Mouse (Mus musculus): ENCODE results near the gene Fam53a.

Fam53a gene

GRCm38 (mm10) chr5:33629301-33629987 is at the start of gene Fam53a, which contains the start of gene Gm9903:
TSS of gene Fam53a (minus strand) at chr5:33629635.
TSS of gene Gm9903 (plus strand) at chr5:33629925.
- peak; percentile 100 for DNase-seq

DNA sequence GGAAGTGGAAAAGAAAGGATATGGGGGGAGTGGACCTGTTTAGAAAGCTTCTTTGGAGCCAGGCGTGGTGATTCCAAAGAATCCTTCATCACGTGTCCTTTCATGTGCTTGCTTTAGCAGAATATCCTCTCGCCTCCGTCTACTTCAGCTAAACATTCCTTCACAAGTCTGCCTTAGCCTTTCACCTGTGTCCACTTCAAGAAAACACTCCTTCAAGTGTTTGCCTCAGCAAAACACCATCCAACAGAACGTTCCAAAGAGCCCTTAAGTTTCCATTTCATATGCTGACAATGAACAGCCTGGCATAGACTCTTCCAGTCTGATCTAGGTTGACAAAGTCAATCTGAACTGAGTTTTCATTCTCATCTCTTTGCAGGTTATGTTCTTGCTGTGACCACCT is 48.8 kb upstream of the Fam53a start:
- no peak for DNase-seq

DNA sequence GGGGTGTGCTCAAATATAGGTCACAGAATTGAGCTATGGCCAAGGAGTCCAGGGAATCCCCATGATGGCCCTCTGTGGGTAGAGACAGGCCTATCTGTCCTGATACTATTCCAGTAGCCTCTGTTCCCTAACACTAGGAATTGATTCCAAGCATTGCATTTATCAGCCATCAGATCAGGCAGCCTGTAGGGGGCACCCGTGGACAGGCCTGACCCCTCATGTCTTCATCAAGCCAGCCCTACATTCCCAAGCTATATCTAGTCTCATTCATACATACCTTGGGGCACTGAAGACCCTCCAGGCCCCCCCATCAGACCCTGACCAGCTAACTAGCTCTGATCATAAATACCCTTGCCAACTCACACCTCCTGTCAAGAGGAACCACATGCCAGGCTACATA is 46.5 kb upstream of the Fam53a start:
- peak; percentile 74 for DNase-seq

GRCm38 (mm10) chr5:33674439-33674838 is 45.0 kb upstream of the Fam53a start:
- DNase-seq = no peak

DNA sequence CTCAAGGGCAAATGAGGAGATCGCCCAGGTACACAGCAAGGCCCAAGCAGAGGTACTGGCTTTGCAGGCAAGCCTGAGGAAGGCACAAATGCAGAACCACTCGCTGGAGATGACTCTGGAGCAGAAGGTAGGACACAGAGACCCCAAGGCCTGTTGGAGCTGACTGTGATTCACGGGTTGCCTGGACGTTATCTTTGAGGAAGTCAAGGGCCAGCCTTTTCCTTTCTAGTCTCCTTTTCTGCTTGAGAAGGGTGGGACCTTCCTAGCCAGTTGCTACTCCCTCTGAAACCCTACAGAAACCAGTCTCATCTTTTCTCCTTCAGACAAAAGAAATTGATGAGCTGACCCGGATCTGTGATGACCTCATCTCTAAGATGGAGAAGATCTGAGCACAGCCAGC is 42.2 kb upstream of the Fam53a start:
- no peak for DNase-seq

GRCm38 (mm10) chr5:33668223-33668622 is 38.8 kb upstream of the Fam53a start:
- DNase-seq = peak; percentile 39

DNA sequence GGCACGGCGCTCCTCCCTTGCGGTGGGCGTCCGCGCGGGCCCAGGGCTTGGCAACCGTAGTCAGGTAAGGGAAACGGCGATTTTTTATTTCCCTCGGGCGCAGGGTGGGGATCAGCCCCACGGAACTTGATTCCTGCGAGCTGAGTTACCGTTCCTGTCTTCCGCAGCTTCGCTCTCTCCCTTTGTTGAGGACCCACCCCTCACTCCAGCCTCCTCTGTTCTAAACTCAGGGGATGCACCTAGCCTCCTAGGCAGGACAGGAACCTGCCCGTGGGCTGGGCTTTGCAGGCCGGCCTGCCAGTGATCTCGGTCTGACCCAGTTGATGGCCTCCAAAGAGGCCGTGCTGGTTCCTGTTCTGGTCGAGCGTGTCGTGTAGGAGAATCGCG is 29.2 kb upstream of the Fam53a start:
- peak; percentile 26 for DNase-seq

- DNase-seq = peak; percentile 99
These were observed 28.6 kb upstream of the Fam53a start, which contains the start of the genes Tacc3 and Tmem129 for GRCm38 (mm10) chr5:33657787-33658663. TSS of gene Tacc3 (plus strand) at chr5:33658128. TSS of gene Tmem129 (minus strand) at chr5:33658416.

GRCm38 (mm10) chr5:33657251-33657786 is 27.9 kb upstream of the Fam53a start:
- DNase-seq = no peak

GRCm38 (mm10) chr5:33656739-33657138 is 27.3 kb upstream of the Fam53a start:
- DNase-seq = no peak

DNA sequence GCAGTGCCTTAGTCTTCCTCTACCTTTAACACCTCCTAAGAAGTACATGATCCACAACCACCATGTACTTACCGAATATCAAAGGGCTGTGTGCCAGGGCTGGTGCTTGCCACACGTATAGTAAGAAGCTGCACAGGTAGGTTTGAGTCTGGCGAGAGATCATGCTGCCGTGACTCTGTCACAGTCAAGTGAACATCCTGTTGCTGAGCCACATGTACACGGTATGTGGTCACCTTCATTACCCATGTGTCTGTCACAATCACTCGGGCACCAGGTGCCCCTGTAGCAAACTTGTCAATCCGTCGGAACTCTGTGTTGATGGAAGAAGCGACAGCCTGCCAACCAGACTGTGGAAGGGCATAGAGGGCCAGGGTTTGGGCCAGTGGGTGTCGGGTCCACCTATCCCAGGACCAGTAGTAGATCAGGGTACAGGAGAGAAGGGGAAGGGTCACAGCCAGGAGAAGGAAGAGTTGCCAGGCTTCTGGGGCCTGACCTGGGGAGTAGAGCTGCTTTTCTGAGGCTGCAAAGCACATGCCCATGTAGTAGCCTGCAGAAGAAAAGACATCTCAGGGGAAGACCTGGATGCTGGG is 25.9 kb upstream of the Fam53a start:
- no peak for DNase-seq

DNA sequence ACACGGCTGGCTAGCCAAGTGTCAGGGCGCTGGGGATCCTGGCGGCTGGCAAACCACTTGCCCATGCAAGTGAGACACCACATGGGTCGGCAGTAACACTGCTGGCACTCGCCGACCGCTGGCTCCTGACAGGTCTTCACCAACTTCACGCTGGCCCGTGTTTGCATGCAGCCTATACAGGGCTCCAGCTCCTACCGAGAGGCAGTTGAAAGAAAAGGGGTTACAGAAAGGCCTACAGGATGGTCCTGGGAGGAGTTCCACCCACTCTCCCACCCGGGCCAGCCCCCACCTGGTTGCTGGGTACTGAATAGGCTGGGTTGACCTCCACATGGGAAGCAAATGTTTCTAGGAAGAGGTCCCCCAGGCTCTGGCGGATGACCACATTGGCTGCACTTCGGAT is 25.0 kb upstream of the Fam53a start:
- no peak for DNase-seq

GRCm38 (mm10) chr5:33652783-33653173 is 23.3 kb upstream of the Fam53a start:
- no peak for DNase-seq

GRCm38 (mm10) chr5:33651921-33652782 is 22.7 kb upstream of the Fam53a start, which contains the start of gene Slbp:
TSS of gene Slbp (minus strand) at chr5:33652574.
- peak; percentile 98 for DNase-seq

GRCm38 (mm10) chr5:33651541-33651920 is 22.1 kb upstream of the Fam53a start:
- DNase-seq = no peak

DNA sequence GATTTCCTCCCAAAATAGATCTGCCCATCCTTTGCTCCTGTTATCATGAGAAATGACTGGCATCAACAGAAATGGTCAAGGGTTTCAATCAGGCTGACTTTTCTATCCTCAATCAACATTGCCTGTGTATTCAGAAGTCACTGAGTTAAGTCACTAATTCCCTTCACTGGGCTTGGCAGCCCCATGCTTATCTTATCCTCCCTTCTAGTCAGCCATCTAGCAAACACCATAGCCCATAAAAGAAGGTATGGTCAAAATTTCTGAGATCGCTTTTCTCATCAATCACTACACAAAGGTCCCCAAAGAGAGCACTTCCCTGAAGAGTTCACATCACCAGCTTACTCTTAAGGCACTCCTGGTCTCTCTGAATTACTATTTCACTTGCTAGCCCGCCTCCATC is 21.6 kb upstream of the Fam53a start:
- no peak for DNase-seq

GRCm38 (mm10) chr5:33640652-33641051 is 11.2 kb upstream of the Fam53a start:
- DNase-seq = peak; percentile 59

DNA sequence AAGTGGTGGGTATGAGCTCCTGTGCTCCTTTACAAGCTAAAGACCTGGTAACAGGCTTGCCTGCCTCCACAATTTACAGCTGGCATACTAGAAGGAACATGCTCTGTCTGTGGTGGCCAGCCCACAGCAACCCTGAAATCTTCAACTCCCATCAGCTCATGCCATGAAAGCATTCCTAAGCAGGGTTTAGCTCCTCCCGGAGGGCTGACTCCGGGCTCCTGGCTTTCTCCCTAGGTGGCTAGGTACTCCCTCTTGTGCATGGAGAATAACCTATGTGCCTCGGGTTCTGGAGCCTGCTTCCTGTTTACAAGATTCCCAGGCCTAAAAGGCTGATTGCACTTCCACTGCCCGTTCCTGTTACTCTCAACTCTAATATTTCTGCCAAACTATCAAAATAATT is 9.4 kb upstream of the Fam53a start:
- no peak for DNase-seq

DNA sequence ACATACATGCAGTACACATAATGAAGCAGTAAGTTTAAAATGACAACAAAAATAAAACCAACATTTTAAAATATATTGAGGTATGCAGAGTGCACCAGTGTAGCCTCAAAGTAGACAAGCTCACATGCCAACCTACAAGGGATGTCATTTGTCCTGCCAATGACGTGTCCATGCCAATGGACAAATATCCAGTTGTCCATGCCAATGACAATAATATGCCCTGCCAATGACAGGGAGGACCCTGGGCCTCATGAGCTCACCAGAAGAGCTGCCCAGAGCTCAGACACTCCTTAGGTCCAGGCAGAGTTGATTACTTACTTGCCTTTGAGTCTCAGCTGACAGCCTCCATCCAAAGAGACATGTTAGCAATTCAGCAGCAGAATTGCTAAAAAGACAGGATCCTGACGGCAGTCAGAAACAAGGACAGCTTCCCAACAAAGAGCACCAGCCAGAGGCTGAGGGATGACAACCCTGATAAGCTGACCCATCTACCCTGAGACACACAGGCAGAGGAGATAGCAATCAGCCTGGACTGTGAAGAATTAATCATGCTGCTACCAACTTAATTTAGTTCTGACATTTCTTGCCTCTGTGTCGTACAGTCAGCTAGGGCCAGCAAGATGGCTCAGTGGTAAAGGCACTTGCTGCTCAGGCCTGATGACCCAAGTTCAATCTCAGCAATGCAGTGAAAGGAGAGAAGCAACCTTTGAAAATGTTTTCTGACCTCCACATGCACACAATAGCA is 8.3 kb upstream of the Fam53a start:
- no peak for DNase-seq

DNA sequence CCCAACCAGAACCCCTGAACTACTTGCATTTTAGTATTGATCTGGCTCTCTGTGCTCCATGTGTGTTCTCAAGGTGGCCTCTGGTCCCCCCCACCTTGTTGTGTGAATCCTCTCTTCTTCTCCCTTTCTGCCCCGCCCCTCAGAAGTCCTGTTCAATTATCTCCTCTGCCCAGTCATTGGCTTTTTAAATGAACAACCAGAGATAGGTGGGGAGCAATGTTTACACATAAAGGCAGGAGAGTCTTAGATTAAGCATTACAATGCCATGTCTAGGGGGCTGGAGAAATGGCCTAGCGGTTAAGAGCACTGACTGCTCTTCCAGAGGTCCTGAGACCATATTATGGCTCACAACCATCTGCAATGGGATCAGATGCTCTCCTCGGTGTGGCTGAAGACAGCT is 5.9 kb upstream of the Fam53a start:
- DNase-seq = no peak

GRCm38 (mm10) chr5:33632526-33632925 is 3.1 kb upstream of the Fam53a start:
- no peak for DNase-seq

GRCm38 (mm10) chr5:33630615-33631014 is 1.2 kb upstream of the Fam53a start:
- DNase-seq = no peak
